Mouse (Mus musculus) testis, postnatal 14 days (tissue): ENCODE data around the gene Atp6v1g2.
A peak's percentile ranks its signal among the peaks of the same experiment; 100 is the strongest.

Experiments used
- DNase-seq: peaks from one replicate; pipeline ENCODE4 v3.0.0; 2021; ENCODE audit warnings: low spot score

The Atp6v1g2 gene

DNA sequence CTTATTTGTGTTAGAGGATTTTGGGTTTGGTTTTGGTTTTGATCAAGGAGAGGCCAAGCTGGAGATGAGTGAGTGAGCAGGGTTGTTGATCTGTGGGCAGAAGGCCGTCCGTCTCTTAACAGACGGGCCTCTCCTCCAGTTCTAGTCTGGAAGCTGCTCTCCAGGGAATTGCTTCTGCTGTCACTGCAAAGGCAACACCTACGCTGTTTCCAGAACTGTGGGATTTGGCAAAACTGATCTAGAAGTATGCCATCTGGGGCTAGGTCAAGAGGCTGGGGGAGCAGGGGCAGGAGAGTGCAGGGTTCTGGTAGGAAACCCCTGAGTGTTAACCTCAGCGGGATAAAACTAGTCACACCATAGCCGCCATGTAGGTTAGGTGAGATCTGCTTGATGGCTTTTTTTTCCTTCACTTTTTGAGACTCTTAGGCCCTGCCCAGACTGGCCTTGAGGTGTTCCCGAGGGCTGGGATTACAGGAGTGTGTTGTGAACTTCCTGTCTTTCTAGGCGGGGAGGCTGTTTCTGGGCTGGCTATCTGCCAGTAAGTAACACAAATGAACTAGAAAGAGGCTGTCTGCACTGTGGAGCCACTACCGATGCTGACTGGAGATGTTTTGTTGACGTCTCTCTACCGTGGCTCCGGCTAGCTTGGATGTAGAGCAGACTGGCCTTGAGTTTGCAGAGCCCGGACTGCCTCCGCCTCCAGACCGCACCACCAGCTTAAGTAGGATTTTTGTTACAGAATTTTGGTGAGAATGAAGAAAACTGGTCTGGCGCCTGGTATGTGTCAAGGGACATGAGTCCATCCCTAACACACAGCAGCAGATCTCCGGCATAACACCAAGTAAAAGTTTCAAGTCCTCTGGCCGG, at the start of gene Atp6v1g2:
Gene Atp6v1g2 (plus strand): TSS at position 547 of the 867 bp plus-strand sequence.
- peak; percentile 65 for DNase-seq

DNA sequence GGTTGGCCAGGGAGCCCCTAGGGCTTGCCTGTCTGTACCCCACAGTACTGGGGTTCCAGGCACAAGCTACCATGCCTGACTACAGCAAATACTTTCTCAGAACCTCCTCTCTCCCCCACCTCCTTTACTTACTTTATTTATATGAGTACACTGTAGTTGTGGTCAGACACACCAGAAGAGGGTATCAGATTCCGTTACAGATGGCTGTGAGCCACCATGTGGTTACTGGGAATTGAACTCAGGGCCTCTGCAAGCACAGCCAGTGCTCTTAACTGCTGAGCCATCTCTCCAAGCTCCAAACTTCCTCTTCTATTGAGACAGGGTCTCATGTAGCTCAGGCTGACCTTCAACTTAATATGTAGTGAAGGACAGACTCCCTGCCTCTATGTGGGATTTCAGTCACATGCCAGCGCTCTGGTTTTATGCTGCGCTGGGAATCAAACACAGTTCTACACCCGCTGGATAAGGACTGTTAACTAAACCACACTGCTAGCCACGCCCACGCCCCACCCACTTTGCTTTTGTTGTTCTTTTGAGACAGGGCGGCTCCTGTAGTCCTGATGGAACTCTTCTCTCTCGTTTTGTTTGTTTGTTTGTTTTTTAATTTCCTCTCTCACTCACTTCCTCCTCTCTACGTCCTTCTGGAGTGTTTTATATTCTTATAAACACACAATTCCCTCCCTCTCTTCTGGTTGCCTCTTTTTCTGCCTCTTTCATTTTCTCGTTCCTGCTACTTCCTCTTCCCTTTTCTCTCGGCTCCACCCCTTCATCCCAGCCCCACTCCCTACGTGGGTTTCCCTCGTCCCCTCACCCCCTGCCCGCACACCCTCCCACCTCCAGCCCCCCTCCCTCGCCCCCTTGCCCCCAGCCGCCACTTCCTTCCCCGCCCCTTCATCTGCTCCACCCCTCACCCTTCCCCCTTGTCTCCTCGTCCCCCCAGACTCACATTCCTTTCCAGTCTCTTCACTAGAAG, 47.5 kb upstream of the Atp6v1g2 start:
- DNase-seq: no peak

DNA sequence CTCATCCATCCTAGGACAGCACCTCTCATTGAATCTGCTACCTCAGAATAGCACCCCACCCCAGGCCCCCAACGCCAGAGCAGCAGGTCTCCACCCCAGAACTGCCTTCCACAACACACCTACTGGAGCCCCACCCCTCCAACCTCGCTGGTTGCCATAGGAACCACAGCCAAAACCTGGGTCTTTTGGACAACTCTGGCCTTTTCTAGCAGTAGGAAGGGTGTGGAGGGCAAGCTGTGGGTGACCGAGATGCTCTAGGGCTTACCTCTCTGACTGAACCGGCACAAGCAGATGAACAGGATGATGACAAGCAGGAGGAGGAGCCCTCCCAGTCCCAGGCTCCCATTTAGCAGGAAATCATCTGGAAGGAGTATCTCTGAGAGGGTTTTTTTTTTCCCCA, 46.8 kb upstream of the Atp6v1g2 start:
- DNase-seq: no peak

DNA sequence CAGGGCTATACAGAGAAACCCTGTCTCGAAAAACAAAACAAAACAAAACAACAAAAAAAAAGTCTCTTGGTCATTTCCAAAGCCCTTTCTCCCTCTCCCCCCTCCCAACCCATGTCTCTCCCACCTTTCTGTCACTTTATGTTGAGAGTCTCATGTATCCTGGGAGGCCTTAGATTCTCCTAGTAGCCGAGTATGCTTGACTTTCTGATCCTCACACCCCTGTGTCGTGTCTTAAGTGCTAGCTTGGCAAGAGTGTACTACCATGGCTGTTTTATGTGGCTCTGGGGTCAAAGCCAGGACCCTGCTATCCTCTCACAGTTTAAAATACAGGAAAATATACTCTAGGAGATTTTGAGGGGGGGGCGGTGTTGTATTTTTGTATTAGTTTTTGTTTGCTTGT, 46.1 kb upstream of the Atp6v1g2 start:
- no peak for DNase-seq

DNA sequence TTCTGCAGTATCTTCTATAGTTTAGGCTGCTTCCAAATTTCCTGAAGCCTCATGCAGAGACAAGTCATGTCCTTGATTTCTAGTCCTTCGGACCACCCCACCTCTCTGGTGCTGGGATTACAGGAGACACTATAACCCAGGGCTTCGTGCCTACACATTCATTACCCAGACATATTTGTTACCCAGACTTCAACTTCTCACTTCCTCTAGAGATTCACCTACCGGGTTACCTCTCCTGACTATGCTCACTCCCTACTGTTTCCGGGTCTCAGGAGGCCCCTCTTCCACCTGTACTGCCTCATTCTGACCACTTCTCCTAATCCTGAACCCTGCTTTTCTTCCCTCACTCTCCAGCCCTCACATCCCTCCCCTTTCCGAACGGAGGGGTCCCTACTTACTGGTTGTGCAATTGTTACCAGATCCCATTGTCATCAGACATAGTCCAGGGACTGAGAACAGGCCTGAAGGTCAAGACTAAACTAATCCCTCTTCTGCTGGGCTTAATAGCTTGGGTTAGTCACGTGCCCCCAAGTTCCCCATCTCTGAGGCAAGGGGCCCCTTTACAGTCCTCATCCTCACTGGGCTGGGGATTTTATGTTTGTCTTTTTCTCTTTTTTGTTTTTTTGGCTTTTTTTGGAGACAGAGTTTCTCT, 45.4 kb upstream of the Atp6v1g2 start, which contains the start of gene Lst1:
Gene Lst1 (minus strand): TSS at position 481 of the 652 bp plus-strand sequence.
- DNase-seq: no peak

DNA sequence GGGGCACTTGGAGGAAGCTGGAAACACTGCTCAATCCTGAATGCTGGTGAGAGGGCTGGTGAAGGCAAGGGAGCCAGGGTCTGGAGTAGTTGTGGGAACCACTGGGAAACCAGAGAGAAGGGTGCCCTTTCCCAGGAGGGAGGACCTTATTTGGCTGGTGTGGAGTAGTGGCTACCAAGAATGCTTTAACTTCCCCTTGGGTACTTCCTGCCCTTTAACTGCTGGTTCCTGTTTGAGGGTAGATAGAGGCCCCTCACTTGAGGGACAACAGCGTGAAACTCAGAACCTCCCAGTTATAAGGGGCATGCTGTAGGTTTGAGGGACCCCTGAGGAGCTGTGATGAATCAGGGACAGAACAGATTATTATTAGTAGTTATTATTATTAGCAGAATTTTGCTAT, 44.3 kb upstream of the Atp6v1g2 start:
- no peak for DNase-seq

DNA sequence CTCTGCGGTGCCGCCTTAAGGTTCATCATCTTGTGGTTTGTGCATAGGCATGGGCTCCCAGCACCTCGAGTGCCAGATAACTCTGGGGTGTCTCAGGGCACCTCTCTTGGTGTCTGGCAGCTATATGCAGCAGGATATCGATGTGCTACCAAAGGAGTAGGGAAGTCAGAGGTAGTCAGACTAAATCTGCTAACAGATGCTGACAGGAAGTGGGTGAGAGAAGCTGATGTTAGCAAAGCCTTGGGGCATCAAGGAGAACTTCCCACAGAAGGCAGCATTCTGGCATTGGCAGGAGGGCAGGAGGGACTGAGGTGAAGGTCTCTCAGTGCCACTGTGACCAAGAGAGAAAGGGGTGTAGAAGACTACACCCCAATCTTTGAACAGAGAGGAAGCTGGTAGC, 43.4 kb upstream of the Atp6v1g2 start:
- DNase-seq: no peak

DNA sequence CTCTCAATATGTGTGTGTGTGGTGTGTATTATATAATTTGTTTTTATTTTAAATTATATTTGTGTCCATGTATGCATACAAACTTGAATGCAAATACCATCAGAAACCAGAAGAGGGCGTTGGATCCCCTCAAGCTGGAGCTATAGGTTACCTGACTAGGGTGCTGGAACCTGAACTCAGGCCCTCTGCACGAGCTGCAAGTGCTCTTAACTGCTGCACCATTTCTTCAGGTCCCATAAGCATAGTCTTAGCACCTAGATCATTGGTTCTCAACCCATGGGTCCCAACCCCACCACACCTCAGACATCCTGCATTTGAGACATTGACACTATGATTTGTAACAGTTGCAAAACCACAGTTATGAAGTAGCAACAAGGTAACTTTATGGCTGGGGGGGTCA, 41.7 kb upstream of the Atp6v1g2 start:
- DNase-seq: no peak

DNA sequence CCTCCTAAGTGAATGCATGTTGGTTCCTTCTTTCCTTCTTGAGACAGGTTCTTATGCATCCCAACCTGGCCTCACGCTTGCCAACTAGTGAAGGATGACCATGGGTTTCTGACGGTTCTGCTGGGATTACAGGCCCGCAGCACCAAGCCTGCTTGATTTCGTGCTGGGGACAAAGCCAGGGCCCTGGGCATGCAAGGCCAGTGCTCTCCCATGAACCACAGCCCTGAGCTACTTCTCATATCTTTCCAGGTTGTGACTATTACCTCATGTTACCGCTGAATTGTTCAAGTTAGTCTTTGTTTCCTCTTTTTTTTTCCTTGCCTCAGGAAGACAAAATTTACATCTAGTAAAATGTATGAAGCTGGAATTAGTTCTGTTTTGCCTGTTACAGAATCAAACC, 40.5 kb upstream of the Atp6v1g2 start:
- no peak for DNase-seq

DNA sequence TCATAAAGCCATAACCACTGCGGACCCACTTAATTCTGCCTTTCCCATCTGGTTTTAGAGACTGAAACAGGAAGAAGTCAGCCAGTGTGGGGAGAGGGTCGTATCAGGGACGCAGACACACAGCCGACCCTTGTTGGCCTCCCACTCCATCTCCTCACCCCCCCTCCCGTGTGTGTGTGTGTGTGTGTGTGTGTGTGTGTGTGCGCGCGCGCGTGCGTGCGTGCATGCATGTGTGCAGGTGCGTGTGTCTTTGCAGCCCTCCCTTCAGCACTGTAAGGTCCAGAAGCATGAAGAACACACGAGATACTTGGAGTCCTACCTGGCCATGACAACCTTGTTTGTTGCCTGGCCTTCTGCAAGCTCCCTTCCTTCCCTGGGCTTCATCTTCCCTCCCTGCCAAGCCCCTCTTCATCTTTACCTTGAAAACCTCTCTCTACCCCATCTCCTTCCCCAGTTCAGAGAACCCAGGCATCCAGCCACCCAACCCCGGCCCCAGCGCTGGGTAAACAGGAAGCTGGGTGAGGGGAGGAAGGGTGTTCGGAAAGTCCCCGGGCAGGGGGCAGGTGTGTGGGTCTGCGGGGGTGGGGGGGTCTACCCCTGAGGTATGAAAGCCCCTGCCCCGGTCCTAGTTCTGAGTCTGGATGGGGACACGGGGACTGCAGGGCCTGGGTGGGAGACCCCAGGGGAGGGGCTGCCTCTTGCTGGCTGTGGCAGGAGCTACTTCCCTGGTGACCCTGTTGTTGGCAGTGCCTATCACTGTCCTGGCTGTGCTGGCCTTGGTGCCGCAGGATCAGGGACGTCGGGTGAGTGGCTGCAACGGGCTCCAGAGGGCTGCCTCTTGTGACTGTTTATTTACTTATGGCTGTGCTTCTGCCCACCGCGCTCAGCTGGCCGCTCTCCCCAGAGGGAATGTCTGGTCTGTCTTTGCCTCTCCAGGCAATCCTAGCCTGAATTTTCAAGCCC, 39.3 kb upstream of the Atp6v1g2 start, which contains the start of gene Ltb:
Gene Ltb (plus strand): TSS at position 559 of the 963 bp plus-strand sequence.
- DNase-seq: no peak

DNA sequence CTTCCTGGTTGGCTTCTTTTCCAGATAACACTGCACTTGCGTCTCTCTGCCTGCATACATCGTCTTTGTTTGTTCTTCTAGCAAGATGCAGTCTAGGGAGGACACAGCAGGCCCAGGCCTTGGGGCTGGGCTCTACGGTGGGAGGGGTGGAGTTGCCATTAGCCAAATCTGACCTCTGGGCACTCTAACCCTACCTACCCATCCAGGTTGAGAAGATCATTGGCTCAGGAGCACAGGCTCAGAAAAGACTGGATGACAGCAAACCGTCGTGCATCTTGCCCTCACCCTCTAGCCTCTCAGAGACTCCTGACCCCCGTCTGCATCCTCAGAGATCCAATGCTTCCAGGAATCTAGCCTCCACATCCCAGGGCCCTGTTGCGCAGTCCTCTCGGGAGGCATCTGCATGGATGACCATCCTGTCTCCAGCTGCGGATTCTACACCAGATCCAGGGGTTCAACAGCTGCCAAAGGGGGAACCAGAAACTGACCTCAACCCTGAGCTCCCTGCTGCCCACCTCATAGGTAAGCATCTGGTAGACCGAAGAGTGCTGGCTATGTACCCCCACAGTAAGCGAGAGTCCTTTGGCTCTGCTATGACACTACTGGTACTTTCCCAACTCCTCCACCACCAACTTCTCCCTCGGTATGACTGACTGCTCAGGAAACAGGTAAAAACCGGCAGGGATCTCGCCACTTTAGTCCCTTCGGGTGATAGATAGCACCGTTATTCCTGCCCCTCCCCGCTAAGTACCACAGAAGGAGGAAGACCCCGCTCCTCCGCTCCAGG, 38.4 kb upstream of the Atp6v1g2 start:
- no peak for DNase-seq

DNA sequence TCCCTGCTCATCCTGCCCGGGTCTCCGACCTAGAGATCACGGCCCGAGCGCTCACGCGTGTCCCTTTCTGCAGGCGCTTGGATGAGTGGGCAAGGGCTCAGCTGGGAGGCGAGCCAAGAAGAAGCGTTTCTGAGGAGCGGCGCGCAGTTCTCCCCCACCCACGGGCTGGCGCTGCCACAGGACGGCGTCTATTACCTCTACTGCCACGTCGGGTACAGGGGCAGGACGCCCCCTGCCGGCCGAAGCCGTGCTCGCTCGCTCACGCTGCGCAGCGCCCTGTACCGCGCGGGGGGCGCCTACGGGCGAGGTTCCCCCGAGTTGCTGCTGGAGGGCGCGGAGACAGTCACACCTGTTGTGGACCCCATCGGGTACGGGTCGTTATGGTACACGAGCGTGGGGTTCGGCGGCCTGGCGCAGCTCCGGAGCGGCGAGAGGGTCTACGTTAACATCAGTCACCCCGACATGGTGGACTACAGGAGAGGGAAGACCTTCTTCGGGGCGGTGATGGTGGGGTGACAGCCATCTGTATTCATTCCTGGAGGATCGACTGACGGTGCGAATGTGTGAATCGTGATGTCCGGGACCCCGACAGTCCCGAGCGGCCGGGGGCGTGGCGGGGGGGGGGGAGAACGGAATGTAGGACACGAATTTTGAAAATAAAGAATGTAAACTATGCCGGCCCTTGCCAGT, 37.7 kb upstream of the Atp6v1g2 start:
- peak; percentile 85 for DNase-seq

DNA sequence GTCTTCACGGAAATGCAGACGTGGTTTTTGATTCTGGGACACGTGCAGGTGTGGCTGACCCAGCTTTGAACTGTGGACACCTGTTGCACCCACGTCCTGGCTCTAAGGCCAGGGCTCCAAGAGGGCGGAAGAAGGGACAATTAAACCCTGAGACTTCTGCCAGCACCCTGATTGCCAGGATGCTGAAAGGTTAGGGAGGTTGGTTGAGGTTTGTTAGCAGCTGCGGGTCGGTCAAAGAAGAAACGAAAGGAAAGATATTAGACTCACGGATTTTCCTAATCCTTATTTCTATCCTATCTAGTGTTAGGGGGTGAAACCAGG, 37.2 kb upstream of the Atp6v1g2 start:
- no peak for DNase-seq

DNA sequence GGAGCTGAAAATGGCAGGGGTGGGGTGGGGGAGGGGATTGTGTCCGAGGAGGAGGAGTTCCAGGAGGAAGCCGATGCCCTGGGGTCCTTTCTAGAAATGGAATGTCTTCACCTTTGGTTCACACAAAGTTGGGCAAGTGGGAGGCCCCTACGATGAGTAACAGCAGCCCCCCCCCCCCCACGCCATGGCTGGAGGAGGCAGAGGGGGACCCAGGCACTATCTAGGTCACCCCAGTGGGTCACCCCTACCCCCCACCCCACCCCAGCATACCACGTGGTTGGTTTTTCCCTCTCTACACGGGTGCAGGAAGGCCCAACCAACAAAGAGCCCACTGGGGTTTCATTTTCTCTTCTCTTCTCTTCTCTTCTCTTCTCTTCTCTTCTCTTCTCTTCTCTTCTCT, 36.3 kb upstream of the Atp6v1g2 start:
- no peak for DNase-seq

DNA sequence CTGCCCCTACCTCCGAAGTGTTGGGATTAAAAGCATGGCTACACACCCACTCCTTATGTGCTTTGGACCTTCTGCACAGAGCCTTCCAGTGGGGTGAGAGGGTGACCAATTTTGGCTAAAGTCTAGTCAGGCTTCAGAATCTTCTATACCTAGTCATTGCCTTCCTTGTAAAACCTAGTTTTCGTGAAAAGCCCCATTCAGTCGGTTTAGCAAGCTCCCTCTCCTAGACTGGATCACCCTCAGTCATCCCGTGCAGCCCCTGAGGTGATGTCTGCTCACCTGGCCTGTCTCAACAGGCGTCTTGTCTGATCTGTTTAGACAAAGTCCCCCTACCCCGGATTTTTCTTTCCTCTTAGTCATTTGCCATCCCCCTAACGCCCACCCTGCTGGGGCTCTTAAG, 35.4 kb upstream of the Atp6v1g2 start:
- DNase-seq: no peak

DNA sequence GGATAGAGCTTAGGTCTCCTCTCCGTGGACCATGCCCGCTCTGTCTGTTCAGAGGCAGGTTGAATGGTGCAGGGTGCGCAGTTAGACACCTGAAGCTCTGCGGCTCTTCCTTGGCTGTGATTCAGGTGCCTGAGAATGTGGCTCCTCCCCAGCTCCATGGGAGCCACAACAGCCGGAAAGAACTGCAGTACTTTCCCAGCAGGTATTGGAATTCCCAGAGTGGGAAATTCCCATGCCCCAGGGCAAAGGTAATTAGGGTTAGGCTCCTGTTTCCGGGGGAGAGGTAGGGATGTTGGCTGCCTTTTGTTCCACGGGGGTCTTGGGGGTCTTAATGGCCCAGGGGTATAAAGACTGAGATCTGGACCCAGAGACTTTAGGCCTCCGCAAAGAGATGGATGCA, 34.5 kb upstream of the Atp6v1g2 start:
- DNase-seq: no peak

DNA sequence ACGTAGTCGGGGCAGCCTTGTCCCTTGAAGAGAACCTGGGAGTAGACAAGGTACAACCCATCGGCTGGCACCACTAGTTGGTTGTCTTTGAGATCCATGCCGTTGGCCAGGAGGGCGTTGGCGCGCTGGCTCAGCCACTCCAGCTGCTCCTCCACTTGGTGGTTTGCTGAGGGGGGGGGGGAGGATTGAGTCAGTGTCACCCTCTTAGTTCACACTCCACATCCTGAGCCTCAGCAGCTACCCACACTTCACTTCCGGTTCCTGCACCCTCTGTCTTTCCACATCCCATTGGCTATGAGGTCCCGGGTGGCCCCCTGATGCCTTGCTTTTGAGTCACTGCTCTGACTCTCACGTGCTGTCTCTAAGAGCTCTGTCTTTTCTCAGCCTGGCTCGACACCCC, 33.1 kb upstream of the Atp6v1g2 start:
- DNase-seq: no peak

DNA sequence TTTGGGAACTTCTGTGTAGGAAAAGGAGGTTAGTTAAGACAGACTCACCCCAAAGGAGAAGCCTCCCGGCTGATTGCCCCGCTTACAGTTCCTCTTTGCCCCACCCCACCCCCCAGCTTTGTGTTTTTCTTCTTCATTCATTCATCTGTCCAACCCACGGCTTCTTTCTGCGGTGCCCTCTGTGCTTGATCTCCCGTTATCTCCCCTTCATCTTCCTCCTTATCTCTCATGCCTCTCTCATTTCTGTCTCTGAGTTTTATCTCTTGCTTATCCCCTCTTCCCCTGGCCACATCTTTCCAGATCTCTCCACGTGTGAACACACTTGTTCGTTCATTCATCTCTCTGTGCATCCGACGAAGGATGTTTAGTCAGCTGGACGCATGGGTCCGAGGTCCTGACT, 32.3 kb upstream of the Atp6v1g2 start:
- no peak for DNase-seq

DNA sequence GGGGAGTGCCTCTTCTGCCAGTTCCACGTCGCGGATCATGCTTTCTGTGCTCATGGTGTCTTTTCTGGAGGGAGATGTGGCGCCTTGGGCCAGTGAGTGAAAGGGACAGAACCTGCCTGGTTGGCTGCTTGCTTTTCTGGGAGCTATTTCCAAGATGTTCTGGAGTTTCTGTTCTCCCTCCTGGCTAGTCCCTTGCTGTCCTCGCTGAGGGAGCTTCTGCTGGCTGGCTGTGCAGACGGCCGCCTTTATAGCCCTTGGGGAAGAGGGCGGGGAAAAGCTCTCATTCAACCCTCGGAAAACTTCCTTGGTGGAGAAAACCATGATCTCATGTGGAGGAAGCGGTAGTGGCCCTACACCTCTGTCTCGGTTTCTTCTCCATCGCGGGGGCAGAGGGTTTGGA, 31.7 kb upstream of the Atp6v1g2 start, which contains the start of gene Tnf:
Gene Tnf (minus strand): TSS at position 221 of the 400 bp plus-strand sequence.
- no peak for DNase-seq

DNA sequence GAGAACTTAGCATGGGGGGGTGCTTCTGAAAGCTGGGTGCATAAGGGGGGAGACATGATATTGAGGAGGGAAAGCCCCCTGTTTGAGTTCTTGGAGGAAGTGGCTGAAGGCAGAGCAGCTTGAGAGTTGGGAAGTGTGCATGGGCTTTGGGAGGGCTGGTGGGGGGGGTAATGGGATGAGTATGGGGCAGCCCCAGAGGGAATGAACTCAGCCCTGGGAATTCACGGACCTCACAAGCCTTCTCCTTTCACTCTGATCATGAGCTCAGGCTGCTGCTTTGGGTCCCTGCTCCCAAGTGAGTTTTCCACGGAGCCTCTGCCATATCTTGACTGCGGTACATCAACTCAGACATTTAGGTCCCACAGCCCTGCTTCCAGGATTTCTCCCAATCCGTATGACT, 31.0 kb upstream of the Atp6v1g2 start:
- DNase-seq: no peak
